Mouse (Mus musculus) intestine, postnatal 0 days (tissue): ENCODE data around the gene Hist2h2ab. TPM values are rescaled to one million over a fixed set of nuclear protein-coding genes. Genes with fewer than 3 reads are reported as not detected.
A peak's percentile ranks its signal among the peaks of the same experiment; 100 is the strongest.

Experiments used
- ATAC-seq: fragments of 200-750 bp; cut with Nextera tagmentation; 2 replicates; pipeline ENCODE4 v1.8.0; 2017; ENCODE audit warnings: mild to moderate bottlenecking, moderate TSS enrichment, moderate library complexity
- H3K27ac ChIP-seq: fragments of 300-500 bp; sonication (generic); 2 replicates; pipeline ENCODE4 v1.5.1; 2014; ENCODE audit warnings: mild to moderate bottlenecking, low read depth, low read length, moderate library complexity
- H3K27me3 ChIP-seq: fragments of 300-500 bp; sonication (generic); replicated peaks from 2 replicates; pipeline ENCODE4 v1.6.1; 2014; ENCODE audit warnings: low read length, mixed read lengths; ENCODE audit not compliant: control insufficient read depth, insufficient read depth
- H3K36me3 ChIP-seq: fragments of 300-500 bp; sonication (generic); 2 replicates; pipeline ENCODE4 v1.6.1; 2014; ENCODE audit warnings: mild to moderate bottlenecking, moderate library complexity; ENCODE audit not compliant: control insufficient read depth, insufficient read depth
- H3K4me1 ChIP-seq: fragments of 300-500 bp; sonication (generic); replicated peaks from 2 replicates; pipeline ENCODE4 v1.6.1; 2014; ENCODE audit warnings: antibody characterized with exemption, low read length, mixed read lengths; ENCODE audit not compliant: control insufficient read depth, insufficient read depth
- H3K4me2 ChIP-seq: fragments of 300-500 bp; sonication (generic); replicated peaks from 2 replicates; pipeline ENCODE4 v1.6.1; 2014; ENCODE audit warnings: low read depth, mild to moderate bottlenecking, moderate library complexity
- H3K4me3 ChIP-seq: fragments of 300-500 bp; sonication (generic); 2 replicates; pipeline ENCODE4 v1.5.1; 2014; ENCODE audit warnings: low read depth, low read length
- H3K9ac ChIP-seq: fragments of 300-500 bp; sonication (generic); 2 replicates; pipeline ENCODE4 v1.6.1; 2014; ENCODE audit warnings: mild to moderate bottlenecking, low read depth, low read length
- H3K9me3 ChIP-seq: fragments of 300-500 bp; sonication (generic); 2 replicates; pipeline ENCODE4 v1.6.1; 2016; ENCODE audit warnings: mixed run types; ENCODE audit not compliant: control insufficient read depth
- CTCF ChIP-seq: sonication (generic); IDR thresholded peaks from 2 replicates; pipeline ENCODE4 v1.5.1; 2016; ENCODE audit warnings: low read depth, mild to moderate bottlenecking, control low read depth, antibody characterized with exemption, moderate library complexity
- WGBS: fragments of 180-500 bp; shearing (Covaris S2); extraction: QIAGEN DNeasy Blood & Tissue Kit; methylation state at CpG from one replicate; pipeline ENCODE4 v1.1.7; 2014; 5-methylcytosine and 5-hydroxymethylcytosine counted together
- polyA plus RNA-seq: library from polyadenylated mRNA; unstranded; fragments of >200 nt; fragmentation: Nextera tagmentation; extraction: Ambion mirVana; gene quantifications from 2 replicates; pipeline ENCODE4 v1.2.1, GENCODE M21; 2015

Gene Hist2h2ab
- polyA plus RNA-seq, 1 experiment from 2014 or later: not detected

- Histone ChIP-seq H3K27ac (no peak within 1 kb of the TSS), H3K9ac (0 out of 2 replicates have a peak within 1 kb of the TSS, but pooled peaks have one; percentile 34), H3K4me2 (peak within 1 kb of the TSS; percentile 72), H3K9me3 (no peaks in the 10 kb centered on the region), H3K4me3 (peak within 1 kb of the TSS; percentile 39), H3K36me3 (peaks cover 16% of the 10 kb centered on the region; the same call in 1 of the 2 replicates), H3K27me3 (no peaks in the 10 kb centered on the region), H3K4me1 (no peaks in the 10 kb centered on the region)
- WGBS: 1% methylated on average over 16 of the region's 23 CpGs
- ATAC-seq: no peak
- TF ChIP-seq CTCF: no peak
These were observed 38.8 kb upstream of the Hist2h2ab start, which contains the start of gene Sv2a for GRCm38 (mm10) chr3:96180727-96181477. TSS of gene Sv2a (plus strand) at chr3:96181151.

GRCm38 (mm10) chr3:96181510-96182381 is 37.9 kb upstream of the Hist2h2ab start:
- no peak for TF ChIP-seq CTCF
- Histone ChIP-seq H3K4me3 (peak overlapping the region; percentile 39), H3K27me3 (no peaks in the 10 kb centered on the region), H3K27ac (no peak overlapping the region), H3K4me2 (peak overlapping the region; percentile 72), H3K9me3 (no peaks in the 10 kb centered on the region), H3K9ac (0 out of 2 replicates have a peak overlapping the region, but pooled peaks have one; percentile 3), H3K4me1 (no peaks in the 10 kb centered on the region), H3K36me3 (peaks cover 8% of the 10 kb centered on the region; the same call in 1 of the 2 replicates)
- WGBS: 41% methylated on average over 12 of the region's 12 CpGs
- ATAC-seq: no peak

DNA sequence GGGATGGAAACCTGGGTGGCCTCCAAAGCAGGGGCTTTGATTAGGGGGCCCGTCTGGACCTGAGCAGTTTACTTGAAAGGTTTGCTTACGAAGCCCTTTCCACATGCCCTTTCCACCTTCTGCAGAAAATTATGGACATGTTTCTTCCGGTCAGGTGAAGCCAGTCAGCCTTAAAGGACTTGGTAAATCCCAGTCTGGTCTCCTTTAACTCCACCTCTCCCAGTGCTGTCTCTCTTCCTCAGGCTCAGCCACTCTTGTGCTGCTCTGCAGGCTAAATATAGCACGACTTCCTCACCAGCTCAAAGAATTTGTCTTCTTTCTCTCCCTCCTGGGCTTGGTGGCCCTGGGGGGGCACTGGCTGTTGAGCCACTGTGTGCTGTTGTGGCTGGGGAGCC is 37.3 kb upstream of the Hist2h2ab start:
- Histone ChIP-seq H3K27ac (no peak overlapping the region), H3K4me1 (no peaks in the 10 kb centered on the region), H3K9me3 (no peaks in the 10 kb centered on the region), H3K9ac (no peak overlapping the region), H3K4me3 (no peak overlapping the region), H3K36me3 (peaks cover 7% of the 10 kb centered on the region; the same call in 1 of the 2 replicates), H3K4me2 (0 out of 2 replicates have a peak overlapping the region, but pooled peaks have one; percentile 13), H3K27me3 (no peaks in the 10 kb centered on the region)
- TF ChIP-seq CTCF: no peak
- WGBS: 36% methylated on average over 4 of the region's 4 CpGs
- no peak for ATAC-seq

DNA sequence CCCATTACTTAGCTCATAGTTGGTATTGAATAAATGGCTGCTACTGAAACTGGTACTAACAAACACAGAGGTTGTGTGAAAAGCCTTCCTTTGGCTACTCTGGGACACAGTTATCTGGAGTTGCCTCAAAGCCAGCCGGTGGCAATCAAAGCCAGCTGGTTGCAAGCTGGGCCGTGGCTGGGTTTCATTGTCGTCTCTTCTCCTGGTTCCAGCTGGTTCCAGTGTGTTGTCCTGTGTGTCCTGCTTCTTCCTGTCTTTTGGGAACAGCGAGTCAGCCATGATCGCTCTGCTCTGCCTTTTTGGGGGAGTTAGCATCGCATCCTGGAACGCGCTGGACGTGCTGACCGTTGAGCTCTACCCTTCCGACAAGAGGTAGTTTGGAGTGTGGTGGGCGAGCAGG is 26.7 kb upstream of the Hist2h2ab start:
- ATAC-seq: no peak
- Histone ChIP-seq H3K9me3 (no peaks in the 10 kb centered on the region), H3K27me3 (no peaks in the 10 kb centered on the region), H3K4me2 (no peak overlapping the region), H3K4me1 (no peaks in the 10 kb centered on the region; the same call in 1 of the 2 replicates), H3K27ac (no peak overlapping the region), H3K36me3 (no peaks in the 10 kb centered on the region), H3K4me3 (no peak overlapping the region), H3K9ac (no peak overlapping the region)
- TF ChIP-seq CTCF: no peak
- 61% methylated on average over 12 of the region's 12 CpGs for WGBS

DNA sequence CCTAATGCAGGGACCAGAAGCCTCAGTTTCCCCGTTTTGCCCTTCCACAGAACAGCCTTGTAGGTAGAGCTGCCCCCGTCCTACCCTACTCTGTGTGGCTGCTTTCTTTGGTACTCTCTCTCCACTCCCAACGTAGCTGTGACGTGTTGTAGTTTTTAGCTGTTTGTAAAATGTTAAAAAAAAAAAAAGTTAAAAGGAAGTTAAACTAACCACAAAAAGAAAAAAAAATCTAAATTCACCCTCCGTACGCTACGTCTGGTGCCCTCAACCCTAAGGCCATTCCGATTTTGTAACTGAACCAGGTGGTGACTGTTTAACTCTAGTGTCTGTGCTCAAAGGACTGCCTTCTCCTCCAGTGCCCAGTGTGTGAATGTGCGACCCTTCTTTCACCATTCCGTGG is 24.7 kb upstream of the Hist2h2ab start:
- Histone ChIP-seq H3K9me3 (no peaks in the 10 kb centered on the region), H3K4me2 (no peak overlapping the region), H3K9ac (no peak overlapping the region), H3K4me1 (no peaks in the 10 kb centered on the region; the same call in 1 of the 2 replicates), H3K27ac (no peak overlapping the region), H3K4me3 (no peak overlapping the region), H3K36me3 (no peaks in the 10 kb centered on the region), H3K27me3 (no peaks in the 10 kb centered on the region)
- TF ChIP-seq CTCF: no peak
- WGBS: 83% methylated on average over 10 of the region's 10 CpGs
- ATAC-seq: no peak

GRCm38 (mm10) chr3:96195616-96196313 is 23.9 kb upstream of the Hist2h2ab start:
- H3K4me3 ChIP-seq: no peak overlapping the region
- TF ChIP-seq CTCF: no peak; the same call in 1 of the 2 replicates
- H3K36me3 ChIP-seq: no peaks in the 10 kb centered on the region
- no peak overlapping the region for H3K27ac ChIP-seq
- H3K9me3 ChIP-seq: no peaks in the 10 kb centered on the region
- no peaks in the 10 kb centered on the region for H3K27me3 ChIP-seq
- no peak overlapping the region for H3K4me2 ChIP-seq
- H3K9ac ChIP-seq: no peak overlapping the region
- WGBS: 93% methylated on average over 11 of the region's 11 CpGs
- H3K4me1 ChIP-seq: no peaks in the 10 kb centered on the region; the same call in 1 of the 2 replicates
- no peak for ATAC-seq
